Mouse (Mus musculus): ENCODE measurements at regions not wholly inside any gene's neighbourhood (a gene's known extent, or its start where the extent isn't known, plus 50 kb on each side); places are given as distances from the start of the nearest gene placed in this dataset.
"Not testable (repeated sequence)": the region's sequence is repeated elsewhere in the genome, so short reads cannot be mapped to it uniquely, and the experiment has no call there.

- Histone ChIP-seq H3K4me3 (replicated peaks; ENCODE audit: low read length) (no peak overlapping the region), H3K9me3 (ENCODE audit: control insufficient read depth, low read length) (no peaks in the 10 kb centered on the region), H3K27ac (ENCODE audit: low read length) (no peak overlapping the region), H3K9ac (replicated peaks; ENCODE audit: low read depth, low read length) (no peak overlapping the region), H3K36me3 (ENCODE audit: control insufficient read depth, insufficient read depth) (no peaks in the 10 kb centered on the region), H3K27me3 (replicated peaks; ENCODE audit: control insufficient read depth, insufficient read depth, low read length) (no peaks in the 10 kb centered on the region), H3K4me2 (ENCODE audit: low read length) (no peak overlapping the region), H3K4me1 (replicated peaks; ENCODE audit: control insufficient read depth, insufficient read depth, low read length) (peaks cover 2% of the 10 kb centered on the region; the same call in 1 of the 2 replicates)
- 81% methylated on average over 19 of the region's 19 CpGs for WGBS
- ATAC-seq: no peak
These were observed 174.7 kb upstream of the Serp2 start for GRCm38 (mm10) chr14:76731096-76731986.

GRCm38 (mm10) chr14:76725844-76726243, 169.2 kb upstream of the Serp2 start:
- Histone ChIP-seq H3K4me2 (ENCODE audit: low read length) (no peak overlapping the region), H3K4me3 (replicated peaks; ENCODE audit: low read length) (no peak overlapping the region), H3K9ac (replicated peaks; ENCODE audit: low read depth, low read length) (no peak overlapping the region), H3K36me3 (ENCODE audit: control insufficient read depth, insufficient read depth) (no peaks in the 10 kb centered on the region), H3K9me3 (ENCODE audit: control insufficient read depth, low read length) (no peaks in the 10 kb centered on the region), H3K27me3 (replicated peaks; ENCODE audit: control insufficient read depth, insufficient read depth, low read length) (no peaks in the 10 kb centered on the region), H3K27ac (ENCODE audit: low read length) (no peak overlapping the region), H3K4me1 (replicated peaks; ENCODE audit: control insufficient read depth, insufficient read depth, low read length) (no peaks in the 10 kb centered on the region)
- no peak for ATAC-seq
- WGBS: 96% methylated on average over 2 of the region's 2 CpGs

- not testable (repeated sequence) for H3K4me1 ChIP-seq (replicated peaks; ENCODE audit: control insufficient read depth, insufficient read depth, low read length); H3K9me3 ChIP-seq (ENCODE audit: control insufficient read depth, low read length); H3K27ac ChIP-seq (ENCODE audit: low read length); H3K4me3 ChIP-seq (replicated peaks; ENCODE audit: low read length); H3K4me2 ChIP-seq (ENCODE audit: low read length); H3K36me3 ChIP-seq (ENCODE audit: control insufficient read depth, insufficient read depth); H3K9ac ChIP-seq (replicated peaks; ENCODE audit: low read depth, low read length); H3K27me3 ChIP-seq (replicated peaks; ENCODE audit: control insufficient read depth, insufficient read depth, low read length); ATAC-seq
- 97% methylated on average over 4 of the region's 4 CpGs for WGBS
These were observed 168.5 kb upstream of the Serp2 start for GRCm38 (mm10) chr14:76725231-76725630.

GRCm38 (mm10) chr14:76724826-76725225, 168.1 kb upstream of the Serp2 start:
- no peak overlapping the region for H3K4me2 ChIP-seq (ENCODE audit: low read length)
- no peak for ATAC-seq
- no peaks in the 10 kb centered on the region for H3K36me3 ChIP-seq (ENCODE audit: control insufficient read depth, insufficient read depth)
- no peak overlapping the region for H3K4me3 ChIP-seq (replicated peaks; ENCODE audit: low read length)
- H3K27ac ChIP-seq (ENCODE audit: low read length): no peak overlapping the region
- no peaks in the 10 kb centered on the region for H3K27me3 ChIP-seq (replicated peaks; ENCODE audit: control insufficient read depth, insufficient read depth, low read length)
- no peaks in the 10 kb centered on the region for H3K4me1 ChIP-seq (replicated peaks; ENCODE audit: control insufficient read depth, insufficient read depth, low read length)
- no peaks in the 10 kb centered on the region for H3K9me3 ChIP-seq (ENCODE audit: control insufficient read depth, low read length)
- WGBS: 86% methylated on average over 8 of the region's 8 CpGs
- H3K9ac ChIP-seq (replicated peaks; ENCODE audit: low read depth, low read length): no peak overlapping the region

- no peak overlapping the region for H3K9ac ChIP-seq (replicated peaks; ENCODE audit: low read depth, low read length)
- H3K9me3 ChIP-seq (ENCODE audit: control insufficient read depth, low read length): no peaks in the 10 kb centered on the region
- no peaks in the 10 kb centered on the region for H3K4me1 ChIP-seq (replicated peaks; ENCODE audit: control insufficient read depth, insufficient read depth, low read length)
- no peaks in the 10 kb centered on the region for H3K36me3 ChIP-seq (ENCODE audit: control insufficient read depth, insufficient read depth)
- no peak overlapping the region for H3K4me3 ChIP-seq (replicated peaks; ENCODE audit: low read length)
- no peak overlapping the region for H3K27ac ChIP-seq (ENCODE audit: low read length)
- no peaks in the 10 kb centered on the region for H3K27me3 ChIP-seq (replicated peaks; ENCODE audit: control insufficient read depth, insufficient read depth, low read length)
- WGBS: 83% methylated on average over 8 of the region's 8 CpGs
- no peak for ATAC-seq
- no peak overlapping the region for H3K4me2 ChIP-seq (ENCODE audit: low read length)
These were observed 167.7 kb upstream of the Serp2 start for GRCm38 (mm10) chr14:76724395-76724794.

- H3K4me3 ChIP-seq (replicated peaks; ENCODE audit: low read length): no peak overlapping the region
- no peak for ATAC-seq
These were observed 166.9 kb upstream of the Serp2 start for GRCm38 (mm10) chr14:76723551-76723950.

GRCm38 (mm10) chr14:76722297-76722696, 165.6 kb upstream of the Serp2 start:
- H3K4me1 ChIP-seq (replicated peaks; ENCODE audit: control insufficient read depth, insufficient read depth, low read length): no peaks in the 10 kb centered on the region
- no peak overlapping the region for H3K4me3 ChIP-seq (replicated peaks; ENCODE audit: low read length)
- no peak overlapping the region for H3K4me2 ChIP-seq (ENCODE audit: low read length)
- H3K36me3 ChIP-seq (ENCODE audit: control insufficient read depth, insufficient read depth): no peaks in the 10 kb centered on the region
- H3K9ac ChIP-seq (replicated peaks; ENCODE audit: low read depth, low read length): no peak overlapping the region
- WGBS: 95% methylated on average over 5 of the region's 5 CpGs
- H3K9me3 ChIP-seq (ENCODE audit: control insufficient read depth, low read length): no peaks in the 10 kb centered on the region
- no peak for ATAC-seq
- no peaks in the 10 kb centered on the region for H3K27me3 ChIP-seq (replicated peaks; ENCODE audit: control insufficient read depth, insufficient read depth, low read length)
- H3K27ac ChIP-seq (ENCODE audit: low read length): no peak overlapping the region

More at GRCm38 (mm10) chr14:76723551-76723950, 166.9 kb upstream of the Serp2 start:
- Histone ChIP-seq H3K9me3 (ENCODE audit: control insufficient read depth, low read length) (no peaks in the 10 kb centered on the region), H3K4me1 (replicated peaks; ENCODE audit: control insufficient read depth, insufficient read depth, low read length) (no peaks in the 10 kb centered on the region), H3K27ac (ENCODE audit: low read length) (no peak overlapping the region), H3K9ac (replicated peaks; ENCODE audit: low read depth, low read length) (no peak overlapping the region), H3K4me2 (ENCODE audit: low read length) (no peak overlapping the region), H3K27me3 (replicated peaks; ENCODE audit: control insufficient read depth, insufficient read depth, low read length) (no peaks in the 10 kb centered on the region), H3K36me3 (ENCODE audit: control insufficient read depth, insufficient read depth) (no peaks in the 10 kb centered on the region)
- 41% methylated on average over 4 of the region's 4 CpGs for WGBS

GRCm38 (mm10) chr14:76721751-76722150, 165.1 kb upstream of the Serp2 start:
- ATAC-seq: no peak

GRCm38 (mm10) chr14:76717081-76717480, 160.4 kb upstream of the Serp2 start:
- Histone ChIP-seq H3K36me3 (ENCODE audit: control insufficient read depth, insufficient read depth) (no peaks in the 10 kb centered on the region), H3K27ac (ENCODE audit: low read length) (no peak overlapping the region), H3K4me2 (ENCODE audit: low read length) (no peak overlapping the region), H3K4me3 (replicated peaks; ENCODE audit: low read length) (no peak overlapping the region), H3K9me3 (ENCODE audit: control insufficient read depth, low read length) (peaks cover 2% of the 10 kb centered on the region; the same call in 1 of the 2 replicates), H3K27me3 (replicated peaks; ENCODE audit: control insufficient read depth, insufficient read depth, low read length) (no peaks in the 10 kb centered on the region), H3K9ac (replicated peaks; ENCODE audit: low read depth, low read length) (no peak overlapping the region), H3K4me1 (replicated peaks; ENCODE audit: control insufficient read depth, insufficient read depth, low read length) (no peaks in the 10 kb centered on the region)
- WGBS: 96% methylated on average over 3 of the region's 3 CpGs
- ATAC-seq: no peak

More at GRCm38 (mm10) chr14:76721751-76722150, 165.1 kb upstream of the Serp2 start:
- Histone ChIP-seq H3K4me2 (ENCODE audit: low read length) (no peak overlapping the region), H3K36me3 (ENCODE audit: control insufficient read depth, insufficient read depth) (no peaks in the 10 kb centered on the region), H3K27ac (ENCODE audit: low read length) (no peak overlapping the region), H3K4me3 (replicated peaks; ENCODE audit: low read length) (no peak overlapping the region), H3K27me3 (replicated peaks; ENCODE audit: control insufficient read depth, insufficient read depth, low read length) (no peaks in the 10 kb centered on the region), H3K9ac (replicated peaks; ENCODE audit: low read depth, low read length) (no peak overlapping the region), H3K9me3 (ENCODE audit: control insufficient read depth, low read length) (no peaks in the 10 kb centered on the region), H3K4me1 (replicated peaks; ENCODE audit: control insufficient read depth, insufficient read depth, low read length) (no peaks in the 10 kb centered on the region)
- WGBS: 90% methylated on average over 9 of the region's 9 CpGs
